Comparison of ENCODE assay signal across 28 mouse cellular contexts in the genomic region with DNA sequence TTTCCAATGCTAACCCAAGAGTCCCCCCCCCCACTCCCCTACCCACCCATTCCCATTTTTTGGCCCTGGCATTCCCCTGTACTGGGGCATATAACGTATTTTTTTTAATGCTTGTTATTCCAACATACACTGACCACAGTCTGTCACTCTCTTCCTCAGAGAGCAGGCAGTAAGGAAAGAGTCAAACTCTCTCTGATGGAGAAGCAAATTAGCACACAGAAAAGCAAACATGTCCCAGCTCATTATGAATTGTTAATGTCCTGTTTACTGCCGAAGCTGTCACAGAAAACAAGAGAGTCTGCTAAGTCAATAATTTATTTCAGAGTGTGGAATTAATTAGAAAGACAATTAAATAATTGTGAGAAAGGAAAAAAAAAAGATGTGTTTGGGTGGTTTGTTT.
"Had no signal": no experiment of that assay in that cellular context is flagged by ENCODE, and none has a peak within 500 bp of the region (broad histone marks: within the 10 kb centered on the region; RNA-seq: fewer than 3 reads in every experiment).

No protein-coding gene starts in this region.

- H3K27me3 ChIP-seq: heart, embryonic 13.5 days; heart, embryonic 15.5 days; hindbrain, embryonic 13.5 days; hindbrain, embryonic 15.5 days; kidney, embryonic 15.5 days; limb, embryonic 12.5 days; liver, embryonic 13.5 days; liver, embryonic 15.5 days had no signal

- H3K9me3 ChIP-seq: heart, embryonic 13.5 days; heart, embryonic 15.5 days; hindbrain, embryonic 13.5 days; hindbrain, embryonic 15.5 days; kidney, embryonic 15.5 days; limb, embryonic 10.5 days; limb, embryonic 12.5 days; liver, embryonic 13.5 days; liver, embryonic 15.5 days had no signal

- DNase-seq: gastrocnemius, postnatal 14 days; gastrocnemius, postnatal 36 days; heart, adult 11 months; heart, adult 2 months; heart, postnatal 14 days; heart, postnatal 36 days; kidney, adult 11 months; kidney, adult 2 months; kidney, adult 9 months; kidney, postnatal 14 days; kidney, postnatal 36 days; layer of hippocampus, adult 9-11 months; layer of hippocampus, postnatal 36 days; liver; liver, embryonic 13.5 days had no signal

- H3K4me3 ChIP-seq: heart, adult 2 months; heart, embryonic 13.5 days; heart, embryonic 15.5 days; hindbrain, embryonic 13.5 days; hindbrain, embryonic 15.5 days; kidney, embryonic 15.5 days; limb, embryonic 10.5 days; limb, embryonic 12.5 days; liver, embryonic 13.5 days; liver, embryonic 15.5 days had no signal

- ATAC-seq: hindbrain, postnatal 0 days; intestine, embryonic 16.5 days had no signal

- H3K4me1 ChIP-seq: heart, embryonic 13.5 days; heart, embryonic 15.5 days; hindbrain, embryonic 13.5 days; hindbrain, embryonic 15.5 days; kidney, embryonic 15.5 days; limb, embryonic 10.5 days; limb, embryonic 12.5 days; liver, embryonic 13.5 days; liver, embryonic 15.5 days had no signal

- H3K9ac ChIP-seq: heart, embryonic 13.5 days; heart, embryonic 15.5 days; hindbrain, embryonic 13.5 days; hindbrain, embryonic 15.5 days; kidney, embryonic 15.5 days; limb, embryonic 12.5 days; liver, embryonic 13.5 days; liver, embryonic 15.5 days had no signal

- H3K27ac ChIP-seq: heart, adult 2 months; heart, embryonic 13.5 days; heart, embryonic 15.5 days; hindbrain, embryonic 13.5 days; hindbrain, embryonic 15.5 days; hindbrain, postnatal 0 days; kidney, embryonic 15.5 days; kidney, postnatal 0 days; limb, embryonic 10.5 days; limb, embryonic 12.5 days; liver, embryonic 13.5 days; liver, embryonic 15.5 days had no signal

- H3K4me2 ChIP-seq: heart, embryonic 11.5 days; heart, embryonic 13.5 days; heart, embryonic 15.5 days; hindbrain, embryonic 13.5 days; hindbrain, embryonic 15.5 days; kidney, embryonic 15.5 days; limb, embryonic 12.5 days; liver, embryonic 11.5 days; liver, embryonic 13.5 days; liver, embryonic 15.5 days had no signal

- H3K36me3 ChIP-seq: heart, embryonic 13.5 days; heart, embryonic 15.5 days; hindbrain, embryonic 13.5 days; hindbrain, embryonic 15.5 days; kidney, embryonic 15.5 days; limb, embryonic 10.5 days; limb, embryonic 12.5 days; liver, embryonic 13.5 days; liver, embryonic 15.5 days had no signal
